Mouse (Mus musculus) spleen, postnatal 0 days (tissue): ENCODE measurements around the gene Dach2. TPM values are rescaled to one million over a fixed set of nuclear protein-coding genes. Genes with fewer than 3 reads are reported as not detected.

Source experiments
- polyA plus RNA-seq: library from polyadenylated mRNA; unstranded; fragments of >200 nt; fragmentation: Nextera tagmentation; extraction: Ambion mirVana; gene quantifications from 2 replicates; pipeline ENCODE4 v1.2.1, GENCODE M21; 2015

Gene Dach2
- 0.34 and 0.64 TPM in 2 replicates for polyA plus RNA-seq

DNA sequence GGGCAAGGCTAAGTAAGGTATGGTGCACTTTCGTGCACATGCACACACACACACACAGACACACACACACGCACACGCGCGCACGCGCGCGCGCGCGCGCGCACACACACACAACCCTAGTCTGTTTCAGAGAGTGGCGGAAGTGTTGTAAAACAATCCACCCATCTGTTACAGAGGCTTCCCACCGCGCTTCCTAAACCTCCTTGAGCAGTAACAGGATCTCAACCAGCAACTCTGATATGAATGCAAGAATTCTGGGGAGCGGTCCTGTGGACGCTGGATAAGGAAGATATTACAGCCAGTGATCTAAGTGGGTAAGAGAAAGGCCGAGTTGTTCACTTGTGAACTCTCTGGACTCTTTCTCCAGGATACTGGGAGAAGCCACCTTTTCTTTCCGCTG, at the start of gene Dach2:
Gene Dach2, plus strand, starts transcription at position 107 of the 400 bp plus-strand sequence.

Other genes starting within 250 kb of the Dach2 start
- gene Chm, start 112.0 kb upstream of the Dach2 start, polyA plus RNA-seq: 3.7 and 4.9 TPM in 2 replicates